Mouse (Mus musculus): Measurements from ENCODE around the gene Znrf1.

Gene Znrf1

DNA sequence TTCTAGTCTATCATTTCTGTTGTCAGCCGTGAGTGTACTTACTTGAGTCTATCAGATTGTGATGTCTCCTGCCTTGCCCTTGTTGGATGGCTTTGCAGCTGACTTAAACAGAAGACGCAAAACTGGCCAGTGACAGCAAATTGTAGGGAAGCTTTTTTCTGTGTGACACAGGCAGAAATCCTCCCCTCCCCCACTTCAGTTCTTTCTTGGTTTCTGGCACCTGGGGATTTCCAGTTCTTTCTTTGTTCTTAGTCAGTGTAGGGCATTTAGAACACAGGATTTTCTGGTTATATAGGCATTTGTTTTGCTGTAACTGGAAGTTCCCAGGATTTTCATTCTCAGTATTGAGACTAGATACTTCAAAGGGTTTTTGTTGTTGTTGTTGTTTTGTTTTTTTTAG, 34.5 kb downstream of the Znrf1 start:
- DNase-seq, result peak; percentile 30

- DNase-seq, result no peak
Measured at GRCm38 (mm10) chr8:111571661-111572060, 35.8 kb downstream of the Znrf1 start.

- no peak for DNase-seq
Measured at GRCm38 (mm10) chr8:111572431-111572830, 36.5 kb downstream of the Znrf1 start.

DNA sequence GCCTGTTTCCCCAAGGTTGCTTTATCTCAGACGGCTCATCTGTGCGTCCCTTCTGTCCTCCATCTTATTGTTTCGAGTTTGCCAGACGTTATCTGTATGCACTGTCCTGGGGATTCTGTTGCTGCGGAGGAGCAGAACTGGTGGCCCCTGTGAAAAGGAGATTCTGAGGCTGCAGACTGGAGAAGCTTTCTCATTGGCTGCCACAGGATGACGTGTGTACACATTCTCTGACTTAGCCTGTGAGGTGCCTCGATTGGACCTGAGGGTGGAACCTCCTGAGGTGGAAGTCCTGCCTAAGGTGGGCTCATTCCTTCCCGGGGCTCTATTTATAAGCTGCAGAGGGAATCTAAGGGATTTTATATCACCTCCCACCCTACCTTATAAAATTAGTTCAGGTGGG, 37.7 kb downstream of the Znrf1 start:
- peak; percentile 19 for DNase-seq

GRCm38 (mm10) chr8:111574016-111574415, 38.1 kb downstream of the Znrf1 start:
- DNase-seq, result no peak

GRCm38 (mm10) chr8:111575492-111575891, 39.6 kb downstream of the Znrf1 start:
- DNase-seq, result no peak

DNA sequence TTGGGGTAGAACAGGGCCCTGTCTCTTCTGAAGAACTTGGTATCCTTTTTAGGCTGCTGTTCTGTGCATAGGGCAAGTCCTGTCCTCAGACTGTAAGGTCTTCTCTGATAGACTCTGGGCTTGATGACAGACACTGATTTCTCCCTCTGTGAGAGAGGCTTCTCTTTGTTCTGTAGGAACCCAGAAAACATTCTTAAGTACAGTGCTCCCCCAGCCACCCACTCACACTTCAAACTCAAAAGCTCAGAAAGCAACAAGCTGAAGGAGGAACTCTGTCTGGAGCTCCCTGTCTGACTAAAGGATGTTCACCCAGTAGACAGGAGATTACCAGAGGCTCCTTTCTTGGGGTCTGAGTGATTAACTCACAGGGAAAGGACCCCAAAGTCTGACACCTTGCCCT, 40.6 kb downstream of the Znrf1 start:
- no peak for DNase-seq

DNA sequence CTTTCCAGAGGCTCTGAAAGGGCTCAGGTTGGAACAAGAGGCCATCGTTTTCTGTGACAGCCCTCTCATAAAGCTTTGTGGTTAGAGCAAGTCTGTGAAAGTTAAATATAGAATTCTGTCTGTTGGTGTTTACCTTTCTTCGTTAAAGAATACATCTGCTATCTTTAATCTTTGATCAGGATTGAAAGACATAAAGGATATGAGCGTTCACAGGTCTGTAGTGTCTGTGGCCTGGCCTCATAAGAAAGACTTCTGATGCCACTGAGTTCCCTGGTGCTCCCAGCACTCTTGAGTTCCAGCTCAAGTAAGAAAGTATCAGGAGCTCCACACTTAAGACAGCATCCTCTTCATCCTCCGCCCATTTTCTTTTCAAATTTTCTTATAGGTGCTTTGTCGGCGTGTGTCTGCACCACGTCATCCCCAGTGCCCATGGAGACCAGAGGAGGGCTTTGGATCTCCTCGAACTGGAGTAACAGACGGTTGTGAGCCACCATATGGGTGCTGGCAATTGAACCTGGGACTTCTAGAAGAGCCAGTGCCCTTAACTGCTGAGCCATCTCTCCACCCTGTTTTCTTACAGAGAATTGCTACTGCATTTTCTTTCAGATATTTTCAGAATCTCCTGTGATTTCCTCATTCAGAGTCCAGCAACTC, 42.1 kb downstream of the Znrf1 start:
- no peak for DNase-seq

- no peak for DNase-seq
Measured at GRCm38 (mm10) chr8:111579318-111579717, 43.4 kb downstream of the Znrf1 start.

- DNase-seq, result no peak
Measured at GRCm38 (mm10) chr8:111580306-111580705, 44.4 kb downstream of the Znrf1 start.

GRCm38 (mm10) chr8:111582386-111582785, 46.5 kb downstream of the Znrf1 start:
- no peak for DNase-seq

GRCm38 (mm10) chr8:111584946-111585345, 49.0 kb downstream of the Znrf1 start:
- no peak for DNase-seq

GRCm38 (mm10) chr8:111587545-111588094, 51.7 kb downstream of the Znrf1 start:
- no peak for DNase-seq

DNA sequence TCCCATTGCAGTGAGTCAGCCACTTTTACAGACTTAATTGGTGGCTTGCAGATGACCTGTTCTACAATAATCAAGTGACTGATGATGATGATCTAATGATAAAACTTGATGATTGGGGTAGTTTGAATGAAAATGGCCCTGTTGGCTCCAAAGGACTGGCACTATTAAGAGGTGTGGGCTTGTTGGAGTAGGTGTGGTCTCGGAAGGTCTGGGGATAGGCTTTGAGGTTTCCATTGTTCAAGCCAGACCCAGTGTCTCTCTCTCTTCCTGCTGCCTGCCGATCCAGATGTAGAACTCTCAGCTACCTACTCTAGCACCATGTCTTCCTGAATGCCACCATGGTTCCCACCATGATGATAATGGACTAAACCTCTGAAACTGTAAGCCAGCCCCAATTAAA, 52.4 kb downstream of the Znrf1 start:
- no peak for DNase-seq

DNA sequence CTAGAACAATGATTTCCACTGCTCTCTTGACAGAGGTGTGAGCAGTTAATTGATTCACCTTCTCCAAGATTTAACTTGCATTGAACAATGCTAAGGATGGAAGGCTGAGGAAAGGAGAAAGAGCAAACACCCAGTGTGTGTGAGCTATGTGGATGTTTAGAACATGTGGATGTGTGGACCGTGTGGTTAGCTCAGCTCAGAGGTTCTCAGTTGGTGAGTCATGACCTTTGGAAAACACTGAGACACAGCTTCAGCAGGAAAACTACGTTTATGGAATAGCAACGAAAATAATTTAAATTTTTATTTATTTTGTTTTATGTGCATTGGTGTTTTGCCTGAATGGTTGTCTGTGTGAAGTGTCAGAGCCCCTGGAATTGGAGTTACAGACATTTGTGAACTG, 54.3 kb downstream of the Znrf1 start:
- no peak for DNase-seq

GRCm38 (mm10) chr8:111591176-111591575, 55.3 kb downstream of the Znrf1 start:
- DNase-seq, result no peak

- no peak for DNase-seq
Measured at GRCm38 (mm10) chr8:111592390-111592910, 56.6 kb downstream of the Znrf1 start.

GRCm38 (mm10) chr8:111594044-111594840, 58.3 kb downstream of the Znrf1 start:
- no peak for DNase-seq

- DNase-seq, result no peak
Measured at GRCm38 (mm10) chr8:111594951-111595350, 59.1 kb downstream of the Znrf1 start.

- peak; percentile 29 for DNase-seq
Measured at GRCm38 (mm10) chr8:111595712-111596484, 60.0 kb downstream of the Znrf1 start.

DNA sequence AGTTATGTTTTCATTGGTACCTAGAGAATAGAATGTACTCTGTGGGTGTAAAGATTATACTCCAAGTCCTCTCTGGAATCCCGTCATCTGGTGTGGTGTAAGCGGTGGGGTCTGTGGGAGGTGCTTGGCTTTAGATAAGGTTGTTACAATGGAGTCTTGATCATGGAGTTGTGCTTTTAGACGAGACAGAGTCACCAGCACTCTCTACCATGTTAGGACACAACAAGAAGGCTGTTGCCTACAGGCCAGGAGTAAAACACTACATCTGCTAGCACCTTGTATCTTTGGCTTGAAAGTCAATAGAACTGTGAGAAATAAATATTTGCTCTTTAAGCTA, 60.6 kb downstream of the Znrf1 start:
- DNase-seq, result no peak

DNA sequence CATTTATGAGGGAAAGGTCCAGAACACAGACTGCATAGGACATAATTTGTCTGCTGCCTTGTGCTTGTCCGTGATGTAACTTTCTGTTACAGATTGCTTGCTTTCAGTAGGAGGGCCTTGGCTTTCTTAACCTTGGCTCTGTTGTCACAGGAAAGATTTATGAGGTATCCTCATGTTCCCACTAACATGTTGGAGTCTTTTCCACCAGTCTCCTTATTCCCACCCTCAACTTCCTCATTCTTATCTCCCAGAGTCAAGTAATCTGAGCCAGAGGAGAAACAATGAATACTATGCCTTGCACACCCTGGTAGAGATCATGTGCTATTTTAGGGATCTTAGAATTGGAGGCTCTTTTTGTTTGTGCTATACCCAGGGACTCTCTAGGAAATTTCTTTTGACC, 61.4 kb downstream of the Znrf1 start:
- DNase-seq, result peak; percentile 38

GRCm38 (mm10) chr8:111599707-111600444, 64.0 kb downstream of the Znrf1 start:
- DNase-seq, result no peak

Measured in embryo, embryonic 11 days (tissue).